Mouse (Mus musculus): ENCODE data around the gene Fcgr4. TPM values are rescaled to one million over a fixed set of nuclear protein-coding genes. Genes with fewer than 3 reads are reported as not detected.
A peak's percentile ranks its signal among the peaks of the same experiment; 100 is the strongest.

Gene Fcgr4
- polyA plus RNA-seq, 1 experiment from 2014 or later: 4.0 TPM

- H3K4me1 ChIP-seq (ENCODE audit: insufficient read depth, low read depth, low read length): no peaks in the 10 kb centered on the region
- ATAC-seq (no peak), DNase-seq (ENCODE audit: low spot score) (no peak)
- H3K9me3 ChIP-seq (ENCODE audit: low read length): no peaks in the 10 kb centered on the region
- TF ChIP-seq CTCF (IDR thresholded peaks at IDR 0.05) (peak; percentile 51), EP300 (IDR thresholded peaks at IDR 0.05) (no peak)
- no peak overlapping the region for H3K9ac ChIP-seq (replicated peaks; ENCODE audit: low read depth)
- peak overlapping the region; percentile 32; the same call in 1 of the 2 replicates for H3K4me2 ChIP-seq (replicated peaks; ENCODE audit: low read depth, low read length)
- H3K36me3 ChIP-seq (ENCODE audit: insufficient read depth, low read length): no peaks in the 10 kb centered on the region
- 68% methylated on average over 3 of the region's 3 CpGs for WGBS
- H3K27ac ChIP-seq (ENCODE audit: low read length): peak overlapping the region; percentile 55; the same call in 1 of the 2 replicates
- no peaks in the 10 kb centered on the region for H3K27me3 ChIP-seq (replicated peaks; ENCODE audit: insufficient read depth, low read length)
- peak overlapping the region; percentile 48 for H3K4me3 ChIP-seq (ENCODE audit: low read depth, low read length)
Observed at GRCm38 (mm10) chr1:171043594-171044153, 25.0 kb downstream of the Fcgr4 start.

- Histone ChIP-seq H3K36me3 (ENCODE audit: insufficient read depth, low read length) (no peaks in the 10 kb centered on the region), H3K4me1 (ENCODE audit: insufficient read depth, low read depth, low read length) (no peaks in the 10 kb centered on the region), H3K4me3 (ENCODE audit: low read depth, low read length) (peak overlapping the region; percentile 48), H3K27me3 (replicated peaks; ENCODE audit: insufficient read depth, low read length) (no peaks in the 10 kb centered on the region), H3K9me3 (ENCODE audit: low read length) (no peaks in the 10 kb centered on the region), H3K4me2 (replicated peaks; ENCODE audit: low read depth, low read length) (peak overlapping the region; percentile 32), H3K27ac (ENCODE audit: low read length) (peak overlapping the region; percentile 55), H3K9ac (replicated peaks; ENCODE audit: low read depth) (no peak overlapping the region)
- TF ChIP-seq CTCF (IDR thresholded peaks at IDR 0.05) (no peak), EP300 (IDR thresholded peaks at IDR 0.05) (peak; percentile 17; the same call in 1 of the 2 replicates)
- under 1% methylated on average over 33 of the region's 33 CpGs for WGBS
- ATAC-seq (peak; percentile 96), DNase-seq (ENCODE audit: low spot score) (peak; percentile 93)
Observed at GRCm38 (mm10) chr1:171044365-171045078, 25.8 kb downstream of the Fcgr4 start.

GRCm38 (mm10) chr1:171045079-171045465, 26.4 kb downstream of the Fcgr4 start:
- Histone ChIP-seq H3K9me3 (ENCODE audit: low read length) (no peaks in the 10 kb centered on the region), H3K4me3 (ENCODE audit: low read depth, low read length) (peak overlapping the region; percentile 48; the same call in 1 of the 2 replicates), H3K9ac (replicated peaks; ENCODE audit: low read depth) (no peak overlapping the region), H3K27me3 (replicated peaks; ENCODE audit: insufficient read depth, low read length) (no peaks in the 10 kb centered on the region), H3K36me3 (ENCODE audit: insufficient read depth, low read length) (no peaks in the 10 kb centered on the region), H3K4me2 (replicated peaks; ENCODE audit: low read depth, low read length) (peak overlapping the region; percentile 32), H3K4me1 (ENCODE audit: insufficient read depth, low read depth, low read length) (no peaks in the 10 kb centered on the region), H3K27ac (ENCODE audit: low read length) (no peak overlapping the region)
- TF ChIP-seq EP300 (IDR thresholded peaks at IDR 0.05): no peak
- no peak for TF ChIP-seq CTCF (IDR thresholded peaks at IDR 0.05)
- DNase-seq (ENCODE audit: low spot score): no peak
- ATAC-seq: no peak
- 6% methylated on average over 14 of the region's 14 CpGs for WGBS

- Histone ChIP-seq H3K4me2 (replicated peaks; ENCODE audit: low read depth, low read length) (no peak overlapping the region), H3K27me3 (replicated peaks; ENCODE audit: insufficient read depth, low read length) (no peaks in the 10 kb centered on the region), H3K36me3 (ENCODE audit: insufficient read depth, low read length) (no peaks in the 10 kb centered on the region), H3K9me3 (ENCODE audit: low read length) (no peaks in the 10 kb centered on the region), H3K27ac (ENCODE audit: low read length) (no peak overlapping the region), H3K9ac (replicated peaks; ENCODE audit: low read depth) (no peak overlapping the region), H3K4me1 (ENCODE audit: insufficient read depth, low read depth, low read length) (no peaks in the 10 kb centered on the region), H3K4me3 (ENCODE audit: low read depth, low read length) (no peak overlapping the region)
- TF ChIP-seq EP300 (IDR thresholded peaks at IDR 0.05): no peak
- no peak for TF ChIP-seq CTCF (IDR thresholded peaks at IDR 0.05)
- no peak for DNase-seq (ENCODE audit: low spot score)
- 79% methylated on average over 3 of the region's 3 CpGs for WGBS
- ATAC-seq: no peak
Observed at GRCm38 (mm10) chr1:171046501-171046900, 27.8 kb downstream of the Fcgr4 start.

GRCm38 (mm10) chr1:171049263-171049662, 30.5 kb downstream of the Fcgr4 start:
- Histone ChIP-seq H3K4me1 (ENCODE audit: insufficient read depth, low read depth, low read length) (no peaks in the 10 kb centered on the region), H3K9me3 (ENCODE audit: low read length) (no peaks in the 10 kb centered on the region), H3K27ac (ENCODE audit: low read length) (no peak overlapping the region), H3K4me2 (replicated peaks; ENCODE audit: low read depth, low read length) (no peak overlapping the region), H3K36me3 (ENCODE audit: insufficient read depth, low read length) (no peaks in the 10 kb centered on the region), H3K4me3 (ENCODE audit: low read depth, low read length) (no peak overlapping the region), H3K27me3 (replicated peaks; ENCODE audit: insufficient read depth, low read length) (no peaks in the 10 kb centered on the region), H3K9ac (replicated peaks; ENCODE audit: low read depth) (no peak overlapping the region)
- DNase-seq (ENCODE audit: low spot score) (no peak), ATAC-seq (no peak)
- WGBS: 68% methylated on average over 10 of the region's 10 CpGs
- no peak for TF ChIP-seq EP300 (IDR thresholded peaks at IDR 0.05)
- no peak for TF ChIP-seq CTCF (IDR thresholded peaks at IDR 0.05)

- ATAC-seq (no peak), DNase-seq (ENCODE audit: low spot score) (no peak)
- no peak overlapping the region for H3K9ac ChIP-seq (replicated peaks; ENCODE audit: low read depth)
- no peak overlapping the region for H3K4me3 ChIP-seq (ENCODE audit: low read depth, low read length)
- H3K27me3 ChIP-seq (replicated peaks; ENCODE audit: insufficient read depth, low read length): no peaks in the 10 kb centered on the region
- no peaks in the 10 kb centered on the region for H3K36me3 ChIP-seq (ENCODE audit: insufficient read depth, low read length)
- 62% methylated on average over 7 of the region's 7 CpGs for WGBS
- H3K4me1 ChIP-seq (ENCODE audit: insufficient read depth, low read depth, low read length): no peaks in the 10 kb centered on the region
- TF ChIP-seq EP300 (IDR thresholded peaks at IDR 0.05) (no peak), CTCF (IDR thresholded peaks at IDR 0.05) (no peak)
- no peaks in the 10 kb centered on the region for H3K9me3 ChIP-seq (ENCODE audit: low read length)
- no peak overlapping the region for H3K27ac ChIP-seq (ENCODE audit: low read length)
- H3K4me2 ChIP-seq (replicated peaks; ENCODE audit: low read depth, low read length): no peak overlapping the region
Observed at GRCm38 (mm10) chr1:171050774-171051173, 32.1 kb downstream of the Fcgr4 start.
